Mouse (Mus musculus) hindbrain, embryonic 13.5 days (tissue): ENCODE measurements around the gene Gm10718. TPM values are rescaled to one million over a fixed set of nuclear protein-coding genes. Genes with fewer than 3 reads are reported as not detected.
"Not testable (repeated sequence)": the region's sequence is repeated elsewhere in the genome, so short reads cannot be mapped to it uniquely, and the experiment has no call there.

ENCODE experiments used
- ATAC-seq: fragments of 200-750 bp; cut with Nextera tagmentation; 2 replicates; pipeline ENCODE4 v1.8.0; 2017; ENCODE audit warnings: moderate TSS enrichment; ENCODE audit not compliant: low FRiP score
- H3K27ac ChIP-seq: fragments of 300-500 bp; sonication (generic); 2 replicates; pipeline ENCODE4 v1.5.1; 2015; ENCODE audit warnings: inconsistent platforms, mild to moderate bottlenecking, moderate library complexity
- H3K27me3 ChIP-seq: fragments of 300-500 bp; sonication (generic); 2 replicates; pipeline ENCODE4 v1.6.1; 2015; ENCODE audit warnings: mild to moderate bottlenecking, inconsistent platforms
- H3K36me3 ChIP-seq: fragments of 300-500 bp; sonication (generic); 2 replicates; pipeline ENCODE4 v1.6.1; 2015; ENCODE audit warnings: mild to moderate bottlenecking, inconsistent platforms
- H3K4me1 ChIP-seq: fragments of 300-500 bp; sonication (generic); replicated peaks from 2 replicates; pipeline ENCODE4 v1.6.1; 2015; ENCODE audit warnings: inconsistent platforms
- H3K4me2 ChIP-seq: fragments of 300-500 bp; sonication (generic); 2 replicates; pipeline ENCODE4 v1.6.1; 2015; ENCODE audit warnings: inconsistent platforms, mild to moderate bottlenecking, moderate library complexity
- H3K4me3 ChIP-seq: fragments of 300-500 bp; sonication (generic); 2 replicates; pipeline ENCODE4 v1.5.1; 2015; ENCODE audit warnings: mild to moderate bottlenecking, inconsistent platforms
- H3K9ac ChIP-seq: fragments of 300-500 bp; sonication (generic); 2 replicates; pipeline ENCODE4 v1.6.1; 2015; ENCODE audit warnings: mild to moderate bottlenecking, inconsistent platforms
- H3K9me3 ChIP-seq: fragments of 300-500 bp; sonication (generic); 2 replicates; pipeline ENCODE4 v1.6.1; 2016; ENCODE audit warnings: inconsistent platforms
- WGBS: fragments of 180-500 bp; shearing (Covaris S2); methylation state at CpG from one replicate; pipeline ENCODE4 v1.1.7; 2015; 5-methylcytosine and 5-hydroxymethylcytosine counted together
- microRNA-seq: library from miRNA; unstranded; fragments of <30 nt; microRNA quantifications from one replicate; pipeline ENCODE4, GENCODE M21; 2016
- polyA plus RNA-seq: library from polyadenylated mRNA; unstranded; fragments of >200 nt; fragmentation: Nextera tagmentation; extraction: Ambion mirVana; gene quantifications from 2 replicates; pipeline ENCODE4 v1.2.1, GENCODE M21; 2015

The Gm10718 gene
- polyA plus RNA-seq, 1 experiment from 2014 or later: 1.7 TPM

DNA sequence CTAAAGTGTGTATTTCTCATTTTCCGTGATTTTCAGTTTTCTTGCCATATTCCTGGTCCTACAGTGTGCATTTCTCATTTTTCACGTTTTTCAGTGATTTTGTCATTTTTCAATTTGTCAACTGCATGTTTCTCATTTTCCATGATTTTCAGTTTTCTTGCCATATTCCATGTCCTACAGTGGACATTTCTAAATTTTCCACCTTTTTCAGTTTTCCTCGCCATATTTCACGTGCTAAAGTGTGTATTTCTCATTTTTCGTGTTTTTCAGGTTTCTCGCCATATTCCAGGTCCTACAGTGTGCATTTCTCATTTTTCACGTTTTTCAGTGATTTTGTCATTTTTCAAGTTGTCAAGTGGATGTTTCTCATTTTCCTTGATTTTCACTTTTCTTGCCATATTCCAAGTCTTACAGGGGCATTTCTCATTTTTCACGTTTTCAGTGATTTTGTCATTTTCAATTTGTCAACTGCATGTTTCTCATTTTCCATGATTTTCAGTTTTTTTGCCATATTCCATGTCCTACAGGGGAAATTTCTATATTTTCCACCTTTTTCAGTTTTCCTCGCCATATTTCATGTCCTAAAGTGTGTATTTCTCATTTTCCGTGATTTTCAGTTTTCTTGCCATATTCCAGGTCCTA is 7.5 kb downstream of the Gm10718 start:
- not testable (repeated sequence) for H3K27ac ChIP-seq, H3K4me3 ChIP-seq, H3K9me3 ChIP-seq, H3K27me3 ChIP-seq, H3K4me1 ChIP-seq, H3K9ac ChIP-seq, H3K36me3 ChIP-seq, H3K4me2 ChIP-seq
- WGBS: 63% methylated on average over 2 of the region's 10 CpGs
- ATAC-seq: peak; percentile 43; the same call in 1 of the 2 replicates

DNA sequence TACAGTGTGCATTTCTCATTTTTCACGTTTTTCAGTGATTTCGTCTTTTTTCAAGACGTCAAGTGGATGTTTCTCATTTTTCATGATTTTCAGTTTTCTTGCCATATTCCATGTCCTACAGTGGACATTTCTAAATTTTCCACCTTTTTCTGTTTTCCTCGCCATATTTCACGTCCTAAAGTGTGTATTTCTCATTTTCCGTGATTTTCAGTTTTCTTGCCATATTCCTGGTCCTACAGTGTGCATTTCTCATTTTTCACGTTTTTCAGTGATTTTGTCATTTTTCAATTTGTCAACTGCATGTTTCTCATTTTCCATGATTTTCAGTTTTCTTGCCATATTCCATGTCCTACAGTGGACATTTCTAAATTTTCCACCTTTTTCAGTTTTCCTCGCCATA is 11.0 kb downstream of the Gm10718 start, which contains the start of gene Gm17535:
Gene Gm17535 (plus strand): TSS at position 301 of the 400 bp plus-strand sequence.
- not testable (repeated sequence) for H3K36me3 ChIP-seq, H3K9ac ChIP-seq, H3K9me3 ChIP-seq, ATAC-seq, H3K4me3 ChIP-seq, H3K4me1 ChIP-seq, H3K27me3 ChIP-seq, H3K4me2 ChIP-seq, H3K27ac ChIP-seq
- 75% methylated on average over 1 of the region's 8 CpGs for WGBS

DNA sequence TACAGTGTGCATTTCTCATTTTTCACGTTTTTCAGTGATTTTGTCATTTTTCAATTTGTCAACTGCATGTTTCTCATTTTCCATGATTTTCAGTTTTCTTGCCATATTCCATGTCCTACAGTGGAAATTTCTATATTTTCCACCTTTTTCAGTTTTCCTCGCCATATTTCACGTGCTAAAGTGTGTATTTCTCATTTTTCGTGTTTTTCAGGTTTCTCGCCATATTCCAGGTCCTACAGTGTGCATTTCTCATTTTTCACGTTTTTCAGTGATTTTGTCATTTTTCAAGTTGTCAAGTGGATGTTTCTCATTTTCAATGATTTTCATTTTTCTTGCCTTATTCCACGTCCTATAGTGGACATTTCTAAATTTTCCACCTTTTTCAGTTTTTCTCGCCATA is 13.2 kb downstream of the Gm10718 start, which contains the start of gene Gm10715:
Gene Gm10715 (plus strand): TSS at position 301 of the 400 bp plus-strand sequence.
- not testable (repeated sequence) for H3K9me3 ChIP-seq, H3K4me1 ChIP-seq, H3K27me3 ChIP-seq, H3K27ac ChIP-seq, H3K4me3 ChIP-seq, ATAC-seq, H3K36me3 ChIP-seq, H3K9ac ChIP-seq, H3K4me2 ChIP-seq
- 79% methylated on average over 8 of the region's 8 CpGs for WGBS

DNA sequence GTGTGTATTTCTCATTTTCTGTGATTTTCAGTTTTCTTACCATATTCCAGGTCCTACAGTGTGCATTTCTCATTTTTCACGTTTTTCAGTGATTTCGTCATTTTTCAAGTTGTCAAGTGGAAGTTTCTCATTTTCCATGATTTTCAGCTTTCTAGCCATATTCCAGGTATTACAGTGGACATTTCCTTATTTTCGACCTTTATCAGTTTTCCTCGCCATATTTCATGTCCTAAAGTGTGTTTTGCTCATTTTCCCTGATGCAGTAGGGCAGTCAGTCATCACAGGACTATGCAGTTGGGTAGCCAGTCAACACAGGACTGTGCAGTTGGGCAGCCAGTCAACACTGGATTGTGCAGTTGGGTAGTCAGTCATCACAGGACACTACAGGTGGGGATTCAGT is 14.8 kb downstream of the Gm10718 start:
- H3K9ac ChIP-seq, H3K27me3 ChIP-seq, H3K27ac ChIP-seq, H3K9me3 ChIP-seq, H3K36me3 ChIP-seq, ATAC-seq, H3K4me1 ChIP-seq, H3K4me3 ChIP-seq, H3K4me2 ChIP-seq: not testable (repeated sequence)
- WGBS: 67% methylated on average over 4 of the region's 4 CpGs

Small RNA genes lying within 50 kb of the gene (microRNA-seq; reads per million reads assigned to microRNA genes)
- gene Mir101c: not detected

Other genes starting within 250 kb of the Gm10718 start
- gene Gm10722, start 22.6 kb upstream of the Gm10718 start, polyA plus RNA-seq: not detected in 2 replicates
- 0.39 TPM in 1 of 2 replicates, not detected in the other for gene Gm11168, start 20.2 kb upstream of the Gm10718 start, polyA plus RNA-seq
- gene Gm10721, start 10.4 kb upstream of the Gm10718 start, polyA plus RNA-seq: 0.47 TPM in 1 of 2 replicates, not detected in the other
- gene Gm10720, start 7.9 kb upstream of the Gm10718 start, polyA plus RNA-seq: not detected in 2 replicates
- gene Gm10719, start 6.1 kb upstream of the Gm10718 start, polyA plus RNA-seq: 0.75 and 0.81 TPM in 2 replicates
- 1.5 and 2.0 TPM in 2 replicates for gene Gm10717, start 1.9 kb downstream of the Gm10718 start, polyA plus RNA-seq
- gene Gm17535, start 11.1 kb downstream of the Gm10718 start, polyA plus RNA-seq: not detected in 2 replicates
- not detected in 2 replicates for gene Gm10715, start 13.3 kb downstream of the Gm10718 start, polyA plus RNA-seq